Mouse (Mus musculus) kidney, adult 2 months (tissue): ENCODE results near the gene Slc13a1. TPM values are rescaled to one million over a fixed set of nuclear protein-coding genes. Genes with fewer than 3 reads are reported as not detected.

ENCODE experiments used
- DNase-seq: peaks from one replicate; pipeline ENCODE4 v3.0.0; 2021
- H3K27ac ChIP-seq: fragments of 200-500 bp; 2 replicates; pipeline ENCODE4 v1.5.1; 2012; ENCODE audit warnings: low read depth, low read length, control low read depth, inconsistent platforms; ENCODE audit not compliant: insufficient read depth
- H3K27me3 ChIP-seq: fragments of 200-500 bp; replicated peaks from 2 replicates; pipeline ENCODE4 v1.6.1; 2012; ENCODE audit warnings: mild to moderate bottlenecking, moderate library complexity, low read length, inconsistent platforms; ENCODE audit not compliant: control insufficient read depth, insufficient read depth
- H3K36me3 ChIP-seq: fragments of 200-500 bp; 2 replicates; pipeline ENCODE4 v1.6.1; 2012; ENCODE audit warnings: mild to moderate bottlenecking, moderate library complexity, low read length, inconsistent platforms; ENCODE audit not compliant: control insufficient read depth, insufficient read depth
- H3K4me1 ChIP-seq: fragments of 200-500 bp; 2 replicates; pipeline ENCODE4 v1.6.1; 2011; ENCODE audit warnings: low read length; ENCODE audit not compliant: control insufficient read depth, insufficient read depth
- H3K4me3 ChIP-seq: fragments of 200-500 bp; 2 replicates; pipeline ENCODE4 v1.5.1; 2011; ENCODE audit warnings: mild to moderate bottlenecking, low read depth, low read length, control low read depth; ENCODE audit not compliant: insufficient read depth
- CTCF ChIP-seq: fragments of 200-500 bp; conservative IDR thresholded peaks from 2 replicates; pipeline ENCODE4 v1.5.1; 2011; ENCODE audit warnings: low read depth, mild to moderate bottlenecking, control low read depth, low read length, moderate library complexity, mixed read lengths; ENCODE audit not compliant: insufficient read depth, insufficient read length
- POLR2A ChIP-seq: fragments of 200-500 bp; IDR thresholded peaks from one replicate; pipeline ENCODE4 v1.6.1; 2011; ENCODE audit warnings: low read depth, low read length, control low read depth
- WGBS: fragments of 180-500 bp; shearing (Covaris S2); methylation state at CpG from one replicate; pipeline ENCODE4 v1.1.7; 2018; 5-methylcytosine and 5-hydroxymethylcytosine counted together
- polyA plus RNA-seq: library from polyadenylated mRNA; depleted of rRNA; stranded (reverse); fragments of >200 nt; gene quantifications from 2 replicates; pipeline ENCODE4 v1.2.3, GENCODE M21; 2012

Slc13a1 gene
- polyA plus RNA-seq, 1 experiment: 268 TPM

- Histone ChIP-seq H3K27ac (no peak overlapping the region), H3K4me3 (no peak overlapping the region), H3K27me3 (no peaks in the 10 kb centered on the region), H3K4me1 (no peaks in the 10 kb centered on the region), H3K36me3 (no peaks in the 10 kb centered on the region)
- TF ChIP-seq CTCF (no peak), POLR2A (no peak)
- no peak for DNase-seq
Measured at GRCm38 (mm10) chr6:24122632-24123031, 45.3 kb downstream of the Slc13a1 start.

GRCm38 (mm10) chr6:24111614-24112013 is 56.3 kb downstream of the Slc13a1 start:
- TF ChIP-seq CTCF (no peak), POLR2A (no peak)
- WGBS: 90% methylated on average over 8 of the region's 8 CpGs
- H3K4me1 ChIP-seq: no peaks in the 10 kb centered on the region
- peaks cover 2% of the 10 kb centered on the region; the same call in 1 of the 2 replicates for H3K36me3 ChIP-seq
- no peaks in the 10 kb centered on the region for H3K27me3 ChIP-seq
- no peak for DNase-seq
- H3K4me3 ChIP-seq: no peak overlapping the region
- H3K27ac ChIP-seq: no peak overlapping the region

- Histone ChIP-seq H3K4me3 (no peak overlapping the region), H3K27me3 (no peaks in the 10 kb centered on the region), H3K4me1 (no peaks in the 10 kb centered on the region), H3K27ac (no peak overlapping the region), H3K36me3 (peaks cover 2% of the 10 kb centered on the region; the same call in 1 of the 2 replicates)
- no peak for DNase-seq
- WGBS: 81% methylated on average over 4 of the region's 4 CpGs
- TF ChIP-seq POLR2A: no peak
- no peak for TF ChIP-seq CTCF
Measured at GRCm38 (mm10) chr6:24108471-24108870, 59.4 kb downstream of the Slc13a1 start.

DNA sequence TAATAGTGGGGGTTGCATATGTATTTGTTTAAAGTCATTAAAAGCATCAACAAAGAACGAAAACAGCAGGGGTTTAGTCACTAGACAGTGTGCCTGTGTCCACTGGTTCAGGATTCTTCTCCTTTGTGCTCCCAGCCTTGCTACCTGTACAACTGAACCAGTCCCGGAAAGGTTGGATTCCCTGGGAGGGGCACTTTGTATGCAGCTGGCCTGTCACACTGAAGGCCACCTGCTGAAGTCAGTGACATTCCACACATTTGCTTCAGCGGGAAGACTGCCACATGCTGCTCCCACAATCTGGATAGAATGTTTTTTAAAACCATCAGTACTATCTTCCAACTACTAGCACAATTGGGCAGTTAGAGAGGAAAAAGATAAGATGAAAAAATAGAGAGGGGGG is 61.7 kb downstream of the Slc13a1 start:
- Histone ChIP-seq H3K4me3 (no peak overlapping the region), H3K36me3 (peaks cover 2% of the 10 kb centered on the region; the same call in 1 of the 2 replicates), H3K4me1 (no peaks in the 10 kb centered on the region), H3K27me3 (no peaks in the 10 kb centered on the region), H3K27ac (no peak overlapping the region)
- DNase-seq: no peak
- no peak for TF ChIP-seq POLR2A
- TF ChIP-seq CTCF: no peak
- WGBS: 58% methylated on average over 3 of the region's 3 CpGs

DNA sequence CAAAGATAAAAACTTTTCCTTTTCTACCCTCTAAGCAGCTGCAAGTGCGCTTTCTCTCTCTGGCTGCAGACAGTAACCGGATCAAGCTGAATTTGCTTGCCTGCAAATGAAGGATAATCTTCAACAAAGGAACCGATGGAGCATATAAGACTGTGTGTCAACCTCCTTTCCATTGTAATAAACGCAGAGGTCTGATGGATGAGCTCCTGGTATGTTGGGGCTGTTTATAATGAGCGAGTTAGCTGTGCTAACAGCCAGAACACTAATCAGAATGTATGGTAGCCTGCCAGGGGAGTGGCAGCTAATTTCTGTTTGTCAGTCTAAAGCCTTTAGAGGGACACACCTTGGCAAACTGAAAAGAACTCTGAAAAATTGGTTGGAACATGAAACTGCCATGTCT is 62.2 kb downstream of the Slc13a1 start:
- H3K4me3 ChIP-seq: no peak overlapping the region
- H3K4me1 ChIP-seq: no peaks in the 10 kb centered on the region
- H3K27ac ChIP-seq: no peak overlapping the region
- H3K36me3 ChIP-seq: peaks cover 2% of the 10 kb centered on the region; the same call in 1 of the 2 replicates
- TF ChIP-seq CTCF: no peak
- no peak for TF ChIP-seq POLR2A
- no peak for DNase-seq
- H3K27me3 ChIP-seq: no peaks in the 10 kb centered on the region
- WGBS: 60% methylated on average over 5 of the region's 5 CpGs

GRCm38 (mm10) chr6:24101281-24101680 is 66.6 kb downstream of the Slc13a1 start:
- WGBS: 67% methylated on average over 1 of the region's 1 CpGs
- DNase-seq: no peak
- H3K27me3 ChIP-seq: no peaks in the 10 kb centered on the region

DNA sequence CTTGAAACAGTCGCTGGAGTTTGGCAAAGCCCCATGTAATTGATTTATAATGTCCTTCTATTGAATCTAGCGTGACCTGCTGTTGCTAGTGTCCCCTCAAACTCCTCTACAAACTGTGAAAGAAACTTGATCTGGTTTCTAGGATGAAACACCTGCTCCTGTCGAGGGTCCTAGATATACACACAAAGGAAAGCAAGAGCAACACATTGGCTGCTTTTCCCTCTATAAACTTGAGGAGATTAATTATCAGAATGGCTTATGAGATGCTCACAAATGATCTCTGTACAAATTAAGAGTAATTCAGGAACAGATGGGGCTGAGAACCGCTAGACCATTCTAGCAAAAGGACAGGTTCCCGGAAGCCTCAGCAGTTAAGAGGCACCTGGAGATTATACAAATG is 67.2 kb downstream of the Slc13a1 start:
- no peaks in the 10 kb centered on the region for H3K4me1 ChIP-seq
- WGBS: 39% methylated on average over 5 of the region's 5 CpGs
- TF ChIP-seq POLR2A: no peak
- TF ChIP-seq CTCF: no peak
- no peak overlapping the region for H3K4me3 ChIP-seq
- H3K27me3 ChIP-seq: no peaks in the 10 kb centered on the region
- no peak overlapping the region for H3K27ac ChIP-seq
- DNase-seq: no peak
- no peaks in the 10 kb centered on the region for H3K36me3 ChIP-seq

More at GRCm38 (mm10) chr6:24101281-24101680, 66.6 kb downstream of the Slc13a1 start:
- TF ChIP-seq POLR2A (no peak), CTCF (no peak)
- Histone ChIP-seq H3K4me3 (no peak overlapping the region), H3K36me3 (no peaks in the 10 kb centered on the region; the same call in 1 of the 2 replicates), H3K27ac (no peak overlapping the region), H3K4me1 (no peaks in the 10 kb centered on the region)
